Mouse (Mus musculus) spleen, adult 2 months (tissue): ENCODE results near the gene Pgghg. TPM values are rescaled to one million over a fixed set of nuclear protein-coding genes. Genes with fewer than 3 reads are reported as not detected.

ENCODE experiments used
- DNase-seq, 2 experiments: peaks; one replicate each; pipeline versions ENCODE4 v3.0.0 to v3.0.0-alpha.2; 2012 to 2021; ENCODE audit warnings: low spot score in 2 of 2, low read depth in 1 of 2
- H3K27ac ChIP-seq: fragments of 200-500 bp; 2 replicates; pipeline ENCODE4 v1.5.1; 2012; ENCODE audit warnings: low read length, inconsistent platforms; ENCODE audit not compliant: insufficient read depth
- H3K27me3 ChIP-seq: fragments of 200-500 bp; 2 replicates; pipeline ENCODE4 v1.6.1; 2012; ENCODE audit warnings: mild to moderate bottlenecking, moderate library complexity, low read length, inconsistent platforms; ENCODE audit not compliant: control insufficient read depth, insufficient read depth
- H3K36me3 ChIP-seq: fragments of 200-500 bp; 2 replicates; pipeline ENCODE4 v1.6.1; 2012; ENCODE audit warnings: mild to moderate bottlenecking, low read length, inconsistent platforms; ENCODE audit not compliant: control insufficient read depth, insufficient read depth
- H3K4me1 ChIP-seq: fragments of 200-500 bp; 2 replicates; pipeline ENCODE4 v1.6.1; 2011; ENCODE audit warnings: inconsistent platforms; ENCODE audit not compliant: control insufficient read depth, insufficient read depth, insufficient read length
- H3K4me3 ChIP-seq: fragments of 200-500 bp; 2 replicates; pipeline ENCODE4 v1.5.1; 2011; ENCODE audit warnings: mild to moderate bottlenecking, inconsistent platforms; ENCODE audit not compliant: insufficient read depth, insufficient read length; ENCODE audit errors: extremely low read depth
- CTCF ChIP-seq: fragments of 200-500 bp; IDR thresholded peaks from 2 replicates; pipeline ENCODE4 v1.5.1; 2011; ENCODE audit warnings: mild to moderate bottlenecking, inconsistent platforms; ENCODE audit not compliant: insufficient read depth, insufficient read length, insufficient replicate concordance; ENCODE audit errors: extremely low read depth
- POLR2A ChIP-seq: fragments of 200-500 bp; IDR thresholded peaks from 2 replicates; pipeline ENCODE4 v1.6.1; 2011; ENCODE audit warnings: low read depth, low read length, inconsistent platforms
- WGBS: fragments of 180-500 bp; shearing (Covaris S2); methylation state at CpG from one replicate; pipeline ENCODE4 v1.1.7; 2018; 5-methylcytosine and 5-hydroxymethylcytosine counted together
- polyA plus RNA-seq: library from polyadenylated mRNA; depleted of rRNA; stranded (reverse); fragments of >200 nt; gene quantifications from 2 replicates; pipeline ENCODE4 v1.2.3, GENCODE M21; 2012; rRNA removed

Gene Pgghg
- polyA plus RNA-seq, 1 experiment: 21.2 TPM

DNA sequence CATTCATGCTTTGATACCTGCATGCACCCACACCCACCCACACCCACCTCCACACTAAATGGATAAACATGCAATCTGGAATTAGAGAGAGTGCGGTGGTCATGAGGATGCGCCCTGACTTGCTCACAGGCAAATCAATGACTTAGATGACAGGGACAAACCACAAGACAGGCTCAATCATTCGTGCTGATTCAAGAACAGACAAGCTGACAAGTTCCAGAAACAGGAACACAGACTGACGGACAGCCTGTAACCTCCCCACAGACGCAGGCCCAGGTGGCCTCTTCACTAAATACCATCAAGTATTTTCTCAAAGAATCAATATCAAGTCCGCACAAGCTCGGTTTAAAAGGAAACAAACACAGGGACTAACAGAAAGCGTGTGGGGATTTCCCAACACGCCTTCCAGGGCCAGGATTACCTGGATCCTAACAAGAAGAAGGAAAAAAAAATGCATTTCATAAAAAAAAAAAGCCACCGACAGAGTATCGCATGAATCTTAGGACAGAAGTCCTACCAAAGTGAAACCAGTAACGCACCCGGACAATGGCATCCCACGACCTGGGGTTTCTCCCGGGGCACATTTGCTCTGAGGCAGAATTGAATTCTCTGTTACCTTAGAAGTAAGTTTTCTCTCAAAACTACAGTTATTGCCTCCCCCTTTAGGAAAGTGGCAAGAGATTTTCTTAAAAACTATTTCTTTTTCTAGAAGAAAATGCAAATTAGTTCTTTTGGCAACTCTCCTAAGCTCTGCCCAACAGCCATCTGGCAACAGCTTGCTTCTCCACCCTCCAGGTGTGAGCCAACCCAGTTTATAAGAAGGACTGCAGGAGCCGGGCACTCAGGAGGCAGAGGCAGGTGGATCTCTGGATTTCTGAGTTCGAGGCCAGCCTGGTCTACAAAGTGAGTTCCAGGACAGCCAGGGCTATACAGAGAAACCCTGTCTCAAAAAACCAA is 46.3 kb downstream of the Pgghg start:
- TF ChIP-seq POLR2A (no peak), CTCF (no peak)
- no peak overlapping the region for H3K27ac ChIP-seq
- H3K27me3 ChIP-seq: no peaks in the 10 kb centered on the region
- DNase-seq: no peak
- H3K36me3 ChIP-seq: no peaks in the 10 kb centered on the region
- no peak overlapping the region for H3K4me3 ChIP-seq
- 49% methylated on average over 17 of the region's 17 CpGs for WGBS
- peaks cover 4% of the 10 kb centered on the region; the same call in 1 of the 2 replicates for H3K4me1 ChIP-seq

DNA sequence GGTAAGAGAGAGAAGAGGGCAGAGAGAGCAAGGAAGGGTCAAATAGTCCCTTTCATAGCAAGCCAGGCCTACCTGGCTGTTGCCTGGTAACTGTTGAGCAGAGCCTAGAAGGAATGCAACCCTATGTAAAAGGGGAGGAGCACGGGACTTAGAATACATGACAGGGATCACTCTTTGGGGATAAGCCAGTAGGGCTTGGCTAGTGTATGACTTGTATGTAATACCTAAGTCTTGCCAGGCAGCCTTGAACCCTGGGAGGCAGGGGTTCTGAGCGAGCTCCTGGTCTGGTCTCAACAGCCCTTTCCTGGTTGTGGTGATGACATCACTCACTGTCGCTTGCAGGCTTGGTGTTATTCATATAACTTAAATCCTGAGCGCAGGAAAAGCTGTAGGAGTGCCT is 47.8 kb downstream of the Pgghg start:
- TF ChIP-seq POLR2A: no peak
- TF ChIP-seq CTCF: no peak

DNA sequence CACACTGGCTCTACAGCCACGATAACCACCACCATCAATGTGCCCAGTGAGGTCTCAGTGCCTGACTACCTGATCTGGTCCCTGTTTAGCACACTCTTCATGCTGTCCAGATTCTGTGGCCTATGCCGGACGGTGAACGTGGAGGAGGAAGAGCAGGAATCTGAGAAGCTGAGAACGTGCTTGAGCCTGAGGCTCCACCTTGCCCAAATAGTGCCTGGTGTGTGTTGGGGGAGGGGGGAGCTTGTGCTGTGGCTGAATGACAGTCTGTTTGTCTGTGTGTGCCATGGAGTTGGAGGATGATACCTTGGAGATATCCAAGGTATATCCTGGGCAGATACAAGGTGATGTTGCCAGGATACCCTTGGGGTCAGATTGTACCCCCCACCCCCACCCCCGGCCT is 49.0 kb downstream of the Pgghg start:
- Histone ChIP-seq H3K4me3 (no peak overlapping the region), H3K27ac (no peak overlapping the region), H3K4me1 (peaks cover 4% of the 10 kb centered on the region; the same call in 1 of the 2 replicates), H3K36me3 (no peaks in the 10 kb centered on the region), H3K27me3 (no peaks in the 10 kb centered on the region)
- TF ChIP-seq POLR2A: no peak
- TF ChIP-seq CTCF: no peak
- no peak for DNase-seq
- 34% methylated on average over 6 of the region's 6 CpGs for WGBS

More for the DNA sequence above, 47.8 kb downstream of the Pgghg start:
- no peak for DNase-seq
- Histone ChIP-seq H3K36me3 (no peaks in the 10 kb centered on the region), H3K27ac (no peak overlapping the region), H3K27me3 (no peaks in the 10 kb centered on the region), H3K4me1 (peaks cover 4% of the 10 kb centered on the region; the same call in 1 of the 2 replicates), H3K4me3 (no peak overlapping the region)
- 85% methylated on average over 4 of the region's 4 CpGs for WGBS

DNA sequence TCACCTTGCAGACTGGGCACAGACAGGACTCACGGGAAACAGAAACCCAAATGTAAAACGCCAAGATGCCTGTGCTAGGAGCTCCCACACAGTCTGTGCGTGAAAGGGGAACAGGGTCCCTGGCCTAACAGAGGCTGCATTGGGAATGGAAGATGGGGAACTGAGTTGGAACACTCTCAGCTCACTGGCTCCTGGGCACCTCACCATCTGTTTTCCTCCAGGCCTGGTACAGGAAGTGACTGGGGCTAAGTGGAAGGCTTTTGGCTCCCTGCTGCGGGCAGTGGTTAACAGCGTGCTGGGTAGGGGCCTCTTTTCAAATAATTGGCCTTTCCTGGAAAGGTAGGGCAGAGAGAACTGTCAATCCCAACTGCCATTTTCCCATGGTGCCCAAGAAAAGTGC is 49.4 kb downstream of the Pgghg start:
- Histone ChIP-seq H3K36me3 (no peaks in the 10 kb centered on the region), H3K4me1 (peaks cover 4% of the 10 kb centered on the region; the same call in 1 of the 2 replicates), H3K27ac (no peak overlapping the region), H3K4me3 (no peak overlapping the region), H3K27me3 (no peaks in the 10 kb centered on the region)
- WGBS: 26% methylated on average over 5 of the region's 5 CpGs
- no peak for TF ChIP-seq CTCF
- no peak for TF ChIP-seq POLR2A
- DNase-seq: no peak

DNA sequence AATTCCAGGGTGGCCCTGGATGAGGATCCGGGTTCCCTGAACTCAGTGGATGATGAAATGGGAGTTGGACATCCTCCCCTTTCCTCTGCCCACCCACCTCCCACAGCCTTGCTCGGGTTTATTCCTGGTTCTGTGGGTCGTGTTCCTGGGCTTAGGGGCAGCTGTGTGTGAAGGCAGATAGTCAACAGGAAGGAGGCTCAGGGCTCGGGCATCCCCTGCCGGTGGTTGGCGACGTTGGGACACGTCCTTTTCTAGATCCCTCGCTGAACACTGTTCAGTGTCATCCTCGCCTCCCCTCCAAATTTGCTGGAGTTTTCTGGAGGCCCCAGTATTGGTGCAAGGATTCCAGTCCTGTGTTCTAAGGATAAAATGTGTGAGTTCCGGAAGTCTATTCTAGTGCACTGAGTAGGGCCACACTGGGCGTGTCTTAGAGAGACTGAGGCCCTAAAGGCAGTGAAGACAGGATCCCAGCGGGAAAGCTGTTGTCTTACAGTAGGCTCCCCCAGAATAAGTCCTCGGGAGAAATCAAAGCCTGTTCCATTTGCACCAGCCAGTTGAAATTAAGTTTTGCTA is 50.0 kb downstream of the Pgghg start:
- WGBS: 38% methylated on average over 14 of the region's 14 CpGs

More for the DNA sequence above, 50.0 kb downstream of the Pgghg start:
- Histone ChIP-seq H3K4me3 (no peak overlapping the region), H3K27ac (no peak overlapping the region), H3K4me1 (peaks cover 4% of the 10 kb centered on the region; the same call in 1 of the 2 replicates), H3K36me3 (no peaks in the 10 kb centered on the region), H3K27me3 (no peaks in the 10 kb centered on the region)
- no peak for DNase-seq
- no peak for TF ChIP-seq CTCF
- no peak for TF ChIP-seq POLR2A

Other genes with a start within 250 kb of the Pgghg start
- gene Olfr541, start 244.1 kb upstream of the Pgghg start, polyA plus RNA-seq: not detected in 2 replicates
- 0.36 and 1.3 TPM in 2 replicates for gene Cyp2e1, start 177.7 kb upstream of the Pgghg start, polyA plus RNA-seq
- gene Syce1, start 153.5 kb upstream of the Pgghg start, polyA plus RNA-seq: 0.07 and 0.11 TPM in 2 replicates
- gene Zfp941, start 119.2 kb upstream of the Pgghg start, polyA plus RNA-seq: not detected in 2 replicates
- 1.1 and 1.5 TPM in 2 replicates for gene Urah, start 106.4 kb upstream of the Pgghg start, polyA plus RNA-seq
- 0.25 TPM in 1 of 2 replicates, not detected in the other for gene Scgb1c1, start 95.8 kb upstream of the Pgghg start, polyA plus RNA-seq
- gene Odf3, start 93.6 kb upstream of the Pgghg start, polyA plus RNA-seq: not detected in 2 replicates
- gene Gm45785, start 85.1 kb upstream of the Pgghg start, polyA plus RNA-seq: not detected in 2 replicates
- gene Ric8a, start 84.4 kb upstream of the Pgghg start, polyA plus RNA-seq: 104 and 117 TPM in 2 replicates
- gene Bet1l, start 83.8 kb upstream of the Pgghg start, polyA plus RNA-seq: 16.9 and 19.0 TPM in 2 replicates
- 39.6 and 43.0 TPM in 2 replicates for gene Psmd13, start 59.4 kb upstream of the Pgghg start, polyA plus RNA-seq
- gene Sirt3, start 59.1 kb upstream of the Pgghg start, polyA plus RNA-seq: 13.3 and 15.0 TPM in 2 replicates
- not detected in 2 replicates for gene Cox8b, start 40.9 kb upstream of the Pgghg start, polyA plus RNA-seq
- 0.12 and 0.32 TPM in 2 replicates for gene Nlrp6, start 20.5 kb upstream of the Pgghg start, polyA plus RNA-seq
- 1.2 and 1.3 TPM in 2 replicates for gene Ifitm5, start 8.9 kb downstream of the Pgghg start, polyA plus RNA-seq
- not detected in 2 replicates for gene Gm45717, start 14.5 kb downstream of the Pgghg start, polyA plus RNA-seq
- gene Ifitm2, start 14.6 kb downstream of the Pgghg start, polyA plus RNA-seq: 279 and 436 TPM in 2 replicates
- 159 and 265 TPM in 2 replicates for gene Ifitm1, start 25.8 kb downstream of the Pgghg start, polyA plus RNA-seq
- gene Ifitm3, start 69.4 kb downstream of the Pgghg start, polyA plus RNA-seq: 177 and 277 TPM in 2 replicates
- 25.5 and 45.9 TPM in 2 replicates for gene Ifitm6, start 76.5 kb downstream of the Pgghg start, polyA plus RNA-seq
- not detected in 2 replicates for gene Gm17387, start 87.7 kb downstream of the Pgghg start, polyA plus RNA-seq
- 0.79 and 1.9 TPM in 2 replicates for gene B4galnt4, start 119.7 kb downstream of the Pgghg start, polyA plus RNA-seq
- 30.1 and 36.7 TPM in 2 replicates for gene Pkp3, start 136.8 kb downstream of the Pgghg start, polyA plus RNA-seq
- gene Sigirr, start 159.2 kb downstream of the Pgghg start, polyA plus RNA-seq: 35.8 and 45.5 TPM in 2 replicates
- 0.02 and 0.23 TPM in 2 replicates for gene Ano9, start 176.4 kb downstream of the Pgghg start, polyA plus RNA-seq
- gene Ptdss2, start 181.0 kb downstream of the Pgghg start, polyA plus RNA-seq: 26.8 and 27.0 TPM in 2 replicates
- gene Rnh1, start 231.5 kb downstream of the Pgghg start, polyA plus RNA-seq: 90.8 and 113 TPM in 2 replicates